Mouse (Mus musculus) mouse embryonic stem cell (cell line): ENCODE results near the gene Tubgcp6.

Source experiments
- in situ Hi-C, 2 experiments: fragments of 300-500 bp; cut with MboI; formaldehyde crosslinking; loops; 1 replicate in 1 of 2; 3 replicates in 1 of 2; pipeline ENCODE4 v1.14.3; 2019 to 2020; ENCODE audit warnings: low sequenced_read_pairs in 2 of 2, low pct_unique_long_range_greater_than_20kb in 1 of 2, mixed read lengths in 1 of 2; ENCODE audit not compliant: unreplicated experiment in 1 of 2

Gene Tubgcp6

DNA sequence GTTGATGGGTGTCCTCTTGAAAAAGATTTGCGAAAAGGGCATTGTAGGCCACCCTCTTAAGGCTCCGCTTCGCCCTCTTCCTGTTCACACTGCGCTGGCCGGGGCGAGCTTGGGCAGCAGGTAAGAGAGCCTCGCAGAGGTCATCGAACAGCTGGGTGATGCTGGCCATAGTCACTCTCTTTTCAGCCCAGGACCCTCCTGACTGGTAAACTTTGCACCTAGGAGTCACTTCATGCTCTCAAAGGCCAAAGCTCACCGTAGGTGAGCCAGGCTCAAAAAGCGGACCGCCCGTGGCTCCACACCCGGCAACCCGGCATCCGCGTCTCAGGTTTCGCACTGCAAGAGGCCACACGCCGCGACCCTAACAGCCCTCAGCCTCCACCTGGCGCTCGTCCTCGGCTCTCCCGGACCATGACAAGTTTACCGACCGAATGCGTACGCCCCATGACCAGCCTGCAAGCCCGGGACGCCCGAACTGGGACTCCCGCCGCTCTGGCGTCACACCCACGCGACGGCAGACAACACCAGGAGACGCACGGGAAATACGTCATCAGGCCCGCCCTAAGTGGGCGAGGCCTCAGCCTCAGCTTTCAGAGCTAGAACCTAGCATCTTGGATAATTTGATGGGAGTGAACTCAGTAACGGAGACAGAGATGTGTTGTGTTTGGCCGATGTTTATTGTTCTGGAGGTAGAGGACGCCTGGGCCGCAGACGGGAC lies at the start of gene Tubgcp6:
Gene Tubgcp6 (minus strand): TSS at position 464 of the 718 bp plus-strand sequence.
- in situ Hi-C loops: no loop called here

GRCm38 (mm10) chr15:89172276-89172935 lies 49.5 kb upstream of the Tubgcp6 start:
- in situ Hi-C loops: no loop called here

DNA sequence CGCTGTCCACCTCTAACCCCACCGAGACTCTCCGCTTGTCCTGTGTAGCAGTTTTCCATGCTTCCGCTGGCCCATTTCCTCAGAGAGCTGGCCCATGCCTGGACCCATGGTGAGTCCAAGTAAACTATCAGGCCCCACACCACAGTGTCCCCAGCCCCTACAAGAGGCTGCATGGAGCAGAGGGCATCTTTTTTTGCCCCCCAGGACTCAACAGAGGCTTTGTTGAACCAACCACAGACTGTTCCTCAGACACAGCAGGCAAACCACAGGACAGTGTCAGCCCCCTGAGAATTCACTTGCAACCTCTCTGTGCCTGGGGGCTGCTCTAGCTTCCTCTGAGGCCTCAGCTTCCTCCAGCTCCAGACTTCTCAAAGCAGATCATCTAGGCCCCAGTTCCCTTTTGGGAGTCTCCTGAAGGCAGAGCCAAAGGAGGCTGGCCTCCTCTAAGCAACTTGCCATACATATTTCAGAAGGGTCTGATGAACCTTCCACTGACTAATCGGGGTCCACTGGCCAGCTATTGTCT lies 48.7 kb upstream of the Tubgcp6 start:
- in situ Hi-C loops: no loop called here

- in situ Hi-C loops: no loop called here
These were observed 47.2 kb upstream of the Tubgcp6 start for GRCm38 (mm10) chr15:89170102-89170501.

DNA sequence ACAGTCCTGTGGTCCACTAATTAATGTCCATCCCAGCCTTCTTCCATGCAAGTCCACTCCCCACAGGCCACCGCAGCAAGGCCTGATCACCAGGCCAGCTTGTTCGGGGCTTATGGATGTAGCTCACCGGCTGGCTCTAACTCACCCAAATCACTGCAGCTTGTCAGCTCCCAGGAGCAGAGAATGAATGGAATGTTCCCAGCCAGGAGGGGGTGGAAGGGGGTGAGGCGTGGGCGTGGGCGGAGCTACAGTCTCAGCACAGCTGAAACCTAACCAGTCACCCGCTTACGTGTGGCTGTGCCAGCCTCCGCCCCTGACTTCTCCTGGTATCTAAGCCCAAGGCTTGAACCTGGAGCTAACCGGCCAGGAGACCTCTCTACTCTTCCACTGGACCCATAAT lies 46.5 kb upstream of the Tubgcp6 start:
- in situ Hi-C loops: no loop called here

GRCm38 (mm10) chr15:89168922-89169321 lies 46.0 kb upstream of the Tubgcp6 start:
- in situ Hi-C loops: no loop called here

DNA sequence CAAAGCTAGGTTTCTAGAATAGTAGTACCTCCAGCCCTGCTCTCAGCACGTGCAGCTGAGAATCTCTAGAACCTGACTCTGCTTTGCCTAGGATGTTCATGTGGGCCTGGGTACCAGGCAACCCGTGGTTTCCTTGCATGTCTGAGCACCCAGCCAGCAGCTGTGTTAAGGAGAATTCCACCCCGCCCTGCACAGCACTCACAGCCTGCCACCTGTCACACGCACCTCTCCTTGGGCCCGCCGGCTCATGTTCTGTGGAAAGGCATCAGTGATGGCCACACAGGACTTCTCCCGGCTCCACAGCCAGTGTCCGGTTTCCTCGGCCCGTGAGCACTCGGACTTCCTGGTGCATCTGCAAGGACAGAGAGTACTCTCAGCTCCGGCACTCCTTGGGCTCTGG lies 42.6 kb upstream of the Tubgcp6 start:
- in situ Hi-C loops: no loop called here

GRCm38 (mm10) chr15:89161397-89161796 lies 38.5 kb upstream of the Tubgcp6 start:
- in situ Hi-C loops: no loop called here

GRCm38 (mm10) chr15:89158516-89158915 lies 35.6 kb upstream of the Tubgcp6 start:
- in situ Hi-C loops: no loop called here

GRCm38 (mm10) chr15:89157954-89158353 lies 35.0 kb upstream of the Tubgcp6 start:
- in situ Hi-C loops: no loop called here

DNA sequence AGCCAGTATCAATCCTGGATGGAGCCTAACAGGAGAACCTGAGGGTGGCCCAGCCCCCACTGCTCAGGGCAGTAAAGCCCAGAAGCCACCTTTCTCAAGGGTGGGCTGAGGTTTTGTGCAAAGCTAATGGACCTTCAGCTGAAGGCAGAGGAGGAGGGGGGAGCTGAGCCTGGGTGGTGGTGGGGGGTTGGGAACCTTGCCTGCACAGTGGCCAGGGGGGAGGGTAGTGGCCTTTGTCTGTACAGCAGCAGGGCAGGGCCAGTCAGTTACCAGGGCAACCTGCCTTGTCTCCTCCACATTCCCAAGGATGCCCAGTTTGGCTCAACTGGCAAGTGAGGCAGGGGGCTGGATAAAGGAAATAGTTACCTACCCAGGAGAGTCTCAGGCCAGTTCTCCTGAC lies 29.4 kb upstream of the Tubgcp6 start:
- in situ Hi-C loops: no loop called here

- in situ Hi-C loops: no loop called here
These were observed 27.1 kb upstream of the Tubgcp6 start for GRCm38 (mm10) chr15:89150041-89150390.

GRCm38 (mm10) chr15:89149271-89150040 lies 26.5 kb upstream of the Tubgcp6 start, which contains the start of gene Mapk11:
Gene Mapk11, minus strand, starts transcription at chr15:89149628.
- in situ Hi-C loops: no loop called here

- in situ Hi-C loops: no loop called here
These were observed 25.8 kb upstream of the Tubgcp6 start for GRCm38 (mm10) chr15:89148496-89149270.

- in situ Hi-C loops: no loop called here
These were observed 25.0 kb upstream of the Tubgcp6 start for GRCm38 (mm10) chr15:89147895-89148294.

DNA sequence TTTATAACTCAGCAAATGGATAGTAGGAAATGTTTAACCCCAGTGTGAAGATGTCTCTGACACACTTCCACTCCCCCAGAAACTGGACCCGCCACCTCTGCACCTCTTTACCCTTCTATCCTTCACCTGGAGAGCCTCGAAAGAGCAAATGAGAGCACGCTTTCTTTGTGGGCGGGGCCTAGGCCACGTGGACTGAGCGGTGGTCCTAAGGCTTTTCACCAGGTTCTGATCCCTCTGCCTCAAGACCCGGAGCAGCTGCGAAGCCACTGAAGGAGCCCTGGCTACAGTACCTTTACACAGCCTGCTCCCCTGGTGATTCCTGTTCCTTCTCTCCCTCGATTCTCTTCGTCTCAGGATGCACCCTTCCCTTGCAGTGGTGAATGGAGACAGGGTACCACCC lies 24.5 kb upstream of the Tubgcp6 start:
- in situ Hi-C loops: no loop called here

GRCm38 (mm10) chr15:89147024-89147423 lies 24.1 kb upstream of the Tubgcp6 start:
- in situ Hi-C loops: no loop called here

- in situ Hi-C loops: no loop called here
These were observed 23.6 kb upstream of the Tubgcp6 start for GRCm38 (mm10) chr15:89146537-89146936.
